Mouse (Mus musculus) adrenal gland, adult (tissue): Measurements from ENCODE around the gene Plod2.

Source experiments
- DNase-seq, 2 experiments: peaks; one replicate each; pipeline ENCODE4 v3.0.0; 2022 to 2023; ENCODE audit warnings: low spot score in 1 of 2; ENCODE audit not compliant: inconsistent age in 2 of 2

Plod2 gene

GRCm38 (mm10) chr9:92552691-92553090 lies 10.7 kb downstream of the Plod2 start:
- no peak for DNase-seq

GRCm38 (mm10) chr9:92555006-92555958 lies 13.3 kb downstream of the Plod2 start:
- peak in 1 of 2 experiments; percentile 35 for DNase-seq

GRCm38 (mm10) chr9:92559750-92560149 lies 17.7 kb downstream of the Plod2 start:
- no peak for DNase-seq

GRCm38 (mm10) chr9:92560840-92561547 lies 19.0 kb downstream of the Plod2 start:
- DNase-seq: peak; percentile 52 to 78

- peak; percentile 33 to 82 for DNase-seq
These were observed 20.4 kb downstream of the Plod2 start for GRCm38 (mm10) chr9:92562416-92562815.

- DNase-seq: no peak
These were observed 21.3 kb downstream of the Plod2 start for GRCm38 (mm10) chr9:92563306-92563705.

GRCm38 (mm10) chr9:92564391-92564790 lies 22.4 kb downstream of the Plod2 start:
- no peak for DNase-seq

GRCm38 (mm10) chr9:92566234-92566633 lies 24.2 kb downstream of the Plod2 start:
- DNase-seq: no peak

- peak in 1 of 2 experiments; percentile 80 for DNase-seq
These were observed 25.5 kb downstream of the Plod2 start for GRCm38 (mm10) chr9:92567474-92567873.

- DNase-seq: no peak
These were observed 26.8 kb downstream of the Plod2 start for GRCm38 (mm10) chr9:92568798-92569197.

- DNase-seq: peak in 1 of 2 experiments; percentile 44
These were observed 30.5 kb downstream of the Plod2 start for GRCm38 (mm10) chr9:92572376-92573108.

- peak in 1 of 2 experiments; percentile 18 for DNase-seq
These were observed 41.9 kb downstream of the Plod2 start for GRCm38 (mm10) chr9:92583876-92584275.

GRCm38 (mm10) chr9:92586025-92586424 lies 44.0 kb downstream of the Plod2 start:
- DNase-seq: no peak

GRCm38 (mm10) chr9:92587391-92587790 lies 45.4 kb downstream of the Plod2 start:
- peak in 1 of 2 experiments; percentile 30 for DNase-seq

- peak; percentile 76 to 88 for DNase-seq
These were observed 46.2 kb downstream of the Plod2 start for GRCm38 (mm10) chr9:92588226-92588625.

GRCm38 (mm10) chr9:92589021-92589420 lies 47.0 kb downstream of the Plod2 start:
- DNase-seq: peak; percentile 81 to 93

- peak in 1 of 2 experiments; percentile 16 for DNase-seq
These were observed 49.5 kb downstream of the Plod2 start for GRCm38 (mm10) chr9:92591482-92591881.

GRCm38 (mm10) chr9:92592757-92593156 lies 50.7 kb downstream of the Plod2 start:
- no peak for DNase-seq

- no peak for DNase-seq
These were observed 52.5 kb downstream of the Plod2 start for GRCm38 (mm10) chr9:92594491-92594890.

- DNase-seq: peak in 1 of 2 experiments; percentile 19
These were observed 53.3 kb downstream of the Plod2 start for GRCm38 (mm10) chr9:92595296-92595695.

- peak; percentile 37 to 80 for DNase-seq
These were observed 55.0 kb downstream of the Plod2 start for GRCm38 (mm10) chr9:92596916-92597547.
